Comparison of ENCODE assay signal across 8 mouse cellular contexts in genomic region chr2:69778836-69779177, GRCm38 (mm10). TPM values are rescaled to one million over a fixed set of nuclear protein-coding genes. Genes with fewer than 3 reads are reported as not detected.
A peak's percentile ranks its signal among the peaks of the same experiment; 100 is the strongest.
DNase-seq lines count a peak whose midpoint lies in the region; ATAC-seq lines count a peak whose summit lies in the region.

No protein-coding gene starts in this region.

- H3K9me3 ChIP-seq in forebrain, embryonic 14.5 days (replicated peaks; ENCODE audit: control insufficient read depth, low read length): no peaks in the 10 kb centered on the region
- no peaks in the 10 kb centered on the region for H3K9me3 ChIP-seq in forebrain, embryonic 12.5 days
- H3K9me3 ChIP-seq in forebrain, embryonic 15.5 days: no peaks in the 10 kb centered on the region

- peak; percentile 21 for DNase-seq in forebrain, embryonic 14.5 days (ENCODE audit: low spot score)
- DNase-seq in right cerebral cortex, postnatal 14 days: peak; percentile 31
- no peak for DNase-seq in right cerebral cortex, postnatal 25 days
- DNase-seq in induced T-regulatory cell, adult 2 months (ENCODE audit: low read depth): peak; percentile 93
- DNase-seq in spleen, postnatal 4 days (ENCODE audit: low spot score in 2 of 2): peak; percentile 30 to 69
- DNase-seq in left cerebral cortex, adult 11 months (ENCODE audit: low spot score): no peak

- H3K4me1 ChIP-seq in forebrain, embryonic 14.5 days (ENCODE audit: control insufficient read depth, insufficient read depth, low read length): no peaks in the 10 kb centered on the region
- H3K4me1 ChIP-seq in forebrain, embryonic 12.5 days: no peaks in the 10 kb centered on the region
- H3K4me1 ChIP-seq in forebrain, embryonic 15.5 days: no peaks in the 10 kb centered on the region

- 47% methylated on average over 5 of the region's 5 CpGs for WGBS in forebrain, embryonic 14.5 days
- WGBS in forebrain, embryonic 12.5 days: 45% methylated on average over 5 of the region's 5 CpGs
- WGBS in forebrain, embryonic 15.5 days: 47% methylated on average over 5 of the region's 5 CpGs

- H3K27me3 ChIP-seq in forebrain, embryonic 14.5 days (replicated peaks; ENCODE audit: control insufficient read depth, insufficient read depth, low read length): no peaks in the 10 kb centered on the region
- no peaks in the 10 kb centered on the region for H3K27me3 ChIP-seq in forebrain, embryonic 12.5 days
- no peaks in the 10 kb centered on the region for H3K27me3 ChIP-seq in forebrain, embryonic 15.5 days

- no peak overlapping the region for H3K9ac ChIP-seq in forebrain, embryonic 14.5 days (ENCODE audit: low read length)
- H3K9ac ChIP-seq in forebrain, embryonic 12.5 days: no peak overlapping the region
- H3K9ac ChIP-seq in forebrain, embryonic 15.5 days (replicated peaks): no peak overlapping the region

- H3K27ac ChIP-seq in forebrain, embryonic 14.5 days (ENCODE audit: low read depth, low read length): no peak overlapping the region
- no peak overlapping the region for H3K27ac ChIP-seq in forebrain, embryonic 12.5 days
- H3K27ac ChIP-seq in forebrain, embryonic 15.5 days (replicated peaks): no peak overlapping the region

- no peak for ATAC-seq in forebrain, embryonic 14.5 days
- no peak for ATAC-seq in forebrain, embryonic 12.5 days (ENCODE audit: low FRiP score)
- ATAC-seq in forebrain, embryonic 15.5 days (replicated peaks): no peak

- H3K36me3 ChIP-seq in forebrain, embryonic 14.5 days (ENCODE audit: control insufficient read depth, insufficient read depth, low read length): peaks cover 13% of the 10 kb centered on the region; the same call in 1 of the 2 replicates
- H3K36me3 ChIP-seq in forebrain, embryonic 12.5 days (replicated peaks): peaks cover 19% of the 10 kb centered on the region
- peaks cover 5% of the 10 kb centered on the region; the same call in 1 of the 2 replicates for H3K36me3 ChIP-seq in forebrain, embryonic 15.5 days

- no peak overlapping the region for H3K4me3 ChIP-seq in forebrain, embryonic 14.5 days (ENCODE audit: low read depth, low read length)
- H3K4me3 ChIP-seq in forebrain, embryonic 12.5 days (replicated peaks): no peak overlapping the region
- no peak overlapping the region for H3K4me3 ChIP-seq in forebrain, embryonic 15.5 days

- no peak overlapping the region for H3K4me2 ChIP-seq in forebrain, embryonic 14.5 days (ENCODE audit: low read length)
- H3K4me2 ChIP-seq in forebrain, embryonic 12.5 days: no peak overlapping the region
- no peak overlapping the region for H3K4me2 ChIP-seq in forebrain, embryonic 15.5 days (replicated peaks)

RNA-seq across cellular contexts. Expression of gene Ccdc173, which starts 10.6 kb away (rescaled TPM):
- 1.7 and 2.3 TPM in 2 replicates for polyA plus RNA-seq in forebrain, embryonic 14.5 days (2014; fragmentation: Nextera tagmentation; extraction: Ambion mirVana)
- 4.4 and 4.5 TPM in 2 replicates for polyA plus RNA-seq in forebrain, embryonic 12.5 days (2016; fragmentation: Nextera tagmentation; extraction: Ambion mirVana)
- polyA plus RNA-seq in forebrain, embryonic 15.5 days (2015; fragmentation: Nextera tagmentation; extraction: Ambion mirVana): 2.6 and 3.1 TPM in 2 replicates

RNA-seq across cellular contexts. Expression of gene Phospho2, which starts 10.6 kb away (rescaled TPM):
- polyA plus RNA-seq in forebrain, embryonic 14.5 days (2014; fragmentation: Nextera tagmentation; extraction: Ambion mirVana): 43.1 and 45.4 TPM in 2 replicates
- 33.1 and 35.4 TPM in 2 replicates for polyA plus RNA-seq in forebrain, embryonic 12.5 days (2016; fragmentation: Nextera tagmentation; extraction: Ambion mirVana)
- polyA plus RNA-seq in forebrain, embryonic 15.5 days (2015; fragmentation: Nextera tagmentation; extraction: Ambion mirVana): 36.7 and 38.5 TPM in 2 replicates

RNA-seq across cellular contexts. Expression of gene Klhl23, which starts 42.9 kb away (rescaled TPM):
- polyA plus RNA-seq in forebrain, embryonic 14.5 days (2014; fragmentation: Nextera tagmentation; extraction: Ambion mirVana): 36.7 and 54.1 TPM in 2 replicates
- 43.8 and 47.9 TPM in 2 replicates for polyA plus RNA-seq in forebrain, embryonic 12.5 days (2016; fragmentation: Nextera tagmentation; extraction: Ambion mirVana)
- 64.5 TPM in 2 replicates for polyA plus RNA-seq in forebrain, embryonic 15.5 days (2015; fragmentation: Nextera tagmentation; extraction: Ambion mirVana)

RNA-seq across cellular contexts. Expression of gene Ppig, which starts 56.5 kb away (rescaled TPM):
- 77.8 and 83.6 TPM in 2 replicates for polyA plus RNA-seq in forebrain, embryonic 14.5 days (2014; fragmentation: Nextera tagmentation; extraction: Ambion mirVana)
- polyA plus RNA-seq in forebrain, embryonic 12.5 days (2016; fragmentation: Nextera tagmentation; extraction: Ambion mirVana): 173 and 178 TPM in 2 replicates
- 129 and 138 TPM in 2 replicates for polyA plus RNA-seq in forebrain, embryonic 15.5 days (2015; fragmentation: Nextera tagmentation; extraction: Ambion mirVana)

Comparison
In these comparisons a context has a peak if more than half of its experiments do, and no peak if none do; other contexts are left out.
1. DNase-seq: peak in forebrain, embryonic 14.5 days (single experiment), right cerebral cortex, postnatal 14 days (single experiment), induced T-regulatory cell, adult 2 months (single experiment) and spleen, postnatal 4 days (2 of 2); none in right cerebral cortex, postnatal 25 days (single experiment) and left cerebral cortex, adult 11 months (single experiment).